Mouse (Mus musculus): Measurements from ENCODE around the gene Mutyh.

DNA sequence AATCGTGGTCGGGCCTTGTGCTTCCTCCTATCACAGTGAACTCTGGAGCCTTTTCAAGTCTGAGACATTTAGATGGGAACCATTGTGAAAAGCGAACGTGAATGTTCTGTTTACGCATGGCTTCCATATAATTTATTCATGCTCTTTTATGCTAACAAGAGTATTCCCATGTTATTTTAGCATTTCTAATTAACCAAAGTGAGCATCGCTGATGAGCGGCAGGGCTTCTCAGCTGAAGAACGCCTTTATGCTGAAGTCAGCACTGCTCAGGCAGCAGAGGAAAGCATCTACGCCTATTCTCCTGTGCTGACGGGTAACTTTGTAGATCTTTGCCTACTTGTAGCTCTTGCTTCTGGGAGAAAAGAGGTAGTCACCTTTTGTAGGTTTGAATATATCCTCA lies 49.7 kb downstream of the Mutyh start:
- TF ChIP-seq CTCF (IDR thresholded peaks at IDR 0.05; ENCODE audit: low read depth, low read length) (no peak), POLR2A (IDR thresholded peaks at IDR 0.05; ENCODE audit: borderline replicate concordance, low read depth, low read length) (no peak)
